Mouse (Mus musculus) liver, adult 2 months (tissue): Measurements from ENCODE around the gene 6030408B16Rik.
A peak's percentile ranks its signal among the peaks of the same experiment; 100 is the strongest.

ENCODE experiments used
- CTCF ChIP-seq: fragments of 200-500 bp; IDR thresholded peaks from 2 replicates; pipeline ENCODE4 v1.5.1; 2011; ENCODE audit warnings: low read depth, low read length, control low read depth
- POLR2A ChIP-seq: fragments of 200-500 bp; IDR thresholded peaks from 2 replicates; pipeline ENCODE4 v1.6.1; 2011; ENCODE audit warnings: low read length, control low read depth; ENCODE audit not compliant: insufficient read depth; ENCODE audit errors: extremely low read depth

DNA sequence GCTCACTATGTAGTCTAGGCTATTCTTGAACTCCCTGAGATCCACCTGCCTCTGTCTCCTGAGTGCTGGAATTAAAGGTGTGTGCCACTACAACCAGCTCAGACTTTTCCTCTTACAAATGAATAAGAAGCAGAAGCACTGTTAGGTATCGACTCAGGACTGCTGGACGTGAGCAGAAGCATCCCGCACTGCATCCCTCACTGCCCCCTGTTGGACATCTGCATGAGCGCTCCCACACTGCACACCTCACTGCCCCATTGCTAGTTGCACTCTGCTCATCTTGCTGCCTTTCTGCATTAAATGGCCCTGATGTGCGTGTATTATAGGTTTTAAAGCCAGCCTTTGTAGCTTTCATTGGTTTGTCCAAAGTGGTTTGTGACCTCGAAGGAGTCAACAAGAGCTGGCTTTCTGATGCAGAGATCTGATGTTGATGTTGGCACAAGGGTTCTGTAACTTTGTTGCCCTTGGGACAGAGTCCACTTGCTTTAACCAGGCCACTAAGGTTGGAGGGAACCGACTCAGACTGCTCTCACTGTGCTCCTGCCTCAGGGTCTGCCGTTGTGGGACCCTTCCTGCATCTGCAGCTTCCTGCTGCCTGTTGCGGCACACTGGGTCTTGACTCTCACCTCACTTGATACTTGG is 6.8 kb upstream of the 6030408B16Rik start:
- TF ChIP-seq CTCF, result peak; percentile 83
- no peak for TF ChIP-seq POLR2A
